Mouse (Mus musculus): ENCODE data around the gene Rnf17.

Gene Rnf17

DNA sequence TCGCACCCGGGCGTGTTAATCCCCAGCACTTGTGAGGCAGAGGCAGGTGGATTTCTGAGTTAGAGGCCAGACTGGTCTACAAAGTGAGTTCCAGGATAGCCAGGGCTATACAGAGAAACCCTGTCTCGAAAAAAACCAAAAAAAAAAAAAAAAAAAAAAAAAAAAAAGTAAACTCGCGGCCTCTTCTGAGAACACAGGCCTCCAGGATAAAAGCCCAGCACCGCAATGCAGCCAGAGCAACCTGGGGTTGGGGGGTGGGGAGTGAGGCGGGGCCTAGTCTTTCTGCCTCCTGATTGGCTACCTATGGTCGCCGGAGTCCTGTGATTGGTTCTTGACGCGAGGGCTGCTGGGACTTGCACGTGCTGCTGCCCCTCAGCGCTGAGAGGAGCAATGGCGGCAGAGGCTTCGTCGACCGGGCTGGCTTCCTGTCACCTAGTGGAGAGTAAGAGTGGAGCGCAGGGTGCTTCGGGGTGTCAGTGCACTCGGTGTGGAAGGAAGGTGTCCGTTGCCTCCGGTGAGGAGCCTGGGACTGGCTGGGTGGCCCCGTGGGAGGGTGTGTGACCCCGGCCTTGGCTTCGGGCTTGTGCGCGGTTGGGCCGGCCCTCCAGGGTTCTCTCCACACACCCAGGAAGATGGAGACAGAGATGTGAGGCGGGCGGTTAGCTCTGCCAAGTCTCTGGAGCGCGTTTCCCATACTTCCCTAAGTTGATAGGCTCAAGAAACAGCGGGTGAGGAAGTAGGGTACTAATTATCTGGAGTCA, at the start of gene Rnf17:
Gene Rnf17, plus strand, starts transcription at position 271 of the 761 bp plus-strand sequence.
- no peak for DNase-seq (ENCODE audit: low spot score)

DNA sequence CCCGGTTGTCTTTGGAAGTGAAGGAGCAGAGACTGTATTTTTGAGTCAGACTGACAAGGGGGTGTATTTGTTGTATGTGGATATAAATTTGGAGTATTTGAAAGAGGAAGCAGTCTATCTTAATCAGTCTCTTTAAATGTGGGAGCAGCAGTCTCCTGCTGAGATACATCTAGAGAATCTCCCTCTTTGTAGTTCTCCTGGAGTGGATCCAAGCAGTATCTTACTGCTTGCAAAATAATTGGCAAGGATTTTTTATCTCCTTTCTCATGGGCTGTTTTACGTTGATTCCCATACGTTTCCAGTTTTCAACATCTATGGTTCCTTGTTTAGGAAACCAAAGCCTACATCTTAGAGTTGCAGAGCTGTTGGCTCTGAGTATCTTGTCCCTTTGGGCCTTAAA, 47.6 kb upstream of the Rnf17 start:
- DNase-seq (ENCODE audit: low spot score): no peak

DNA sequence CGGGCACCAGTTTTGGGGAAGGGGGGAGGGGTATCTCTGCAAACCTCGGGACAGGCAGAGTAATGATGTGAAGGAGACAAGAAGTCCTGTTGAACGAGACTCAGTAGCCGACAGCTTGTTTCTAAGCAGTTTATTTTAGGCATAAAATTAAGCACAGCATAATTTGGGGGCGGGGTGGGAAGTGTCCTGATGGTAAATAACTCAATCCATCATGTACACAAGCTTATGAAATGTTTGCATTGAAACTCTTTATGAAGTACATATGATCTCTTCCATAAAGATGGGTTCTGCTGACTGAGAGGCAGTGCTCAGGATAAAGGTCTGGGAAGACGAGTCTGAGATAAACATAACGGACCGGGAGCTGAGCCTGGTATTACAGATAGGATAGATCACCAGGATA, 47.0 kb upstream of the Rnf17 start:
- DNase-seq (ENCODE audit: low spot score): no peak

DNA sequence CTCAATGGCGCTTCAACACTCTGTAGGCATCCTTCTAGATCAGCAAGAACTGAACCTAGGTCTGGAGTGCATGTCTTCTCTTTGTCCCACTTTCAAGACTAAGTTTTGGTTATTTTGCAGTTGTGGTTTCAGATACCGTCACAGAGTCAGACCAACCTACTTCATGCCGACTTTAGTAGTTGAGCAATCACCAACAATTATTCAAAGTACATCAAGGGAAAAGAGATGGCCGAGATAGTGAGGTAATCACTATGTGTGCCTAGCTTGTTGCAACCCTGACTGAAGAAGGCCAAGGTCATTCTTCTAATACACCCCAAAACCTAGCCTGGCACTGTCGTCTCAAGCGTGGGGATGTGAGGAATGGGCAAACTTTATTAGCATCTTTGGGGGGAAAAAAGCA, 46.2 kb upstream of the Rnf17 start:
- no peak for DNase-seq (ENCODE audit: low spot score)

DNA sequence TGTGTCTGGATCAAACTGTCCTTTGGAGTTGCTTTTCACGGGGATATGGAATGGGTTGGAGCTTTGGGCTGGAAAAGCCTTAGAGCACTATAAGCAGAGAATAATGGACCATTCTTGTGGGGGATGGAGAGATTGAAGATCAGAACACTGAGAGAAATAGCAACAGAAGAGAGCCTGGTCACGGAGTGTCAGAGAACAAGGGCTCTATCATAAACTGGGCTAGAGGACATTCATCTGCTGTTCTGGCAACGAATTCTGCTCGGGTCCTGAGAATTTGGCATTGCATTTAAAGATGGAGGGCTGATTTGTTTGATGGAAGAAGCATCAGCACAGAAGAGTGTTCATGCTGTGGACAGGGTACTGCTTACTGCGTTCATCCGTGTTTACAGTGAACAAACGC, 44.0 kb upstream of the Rnf17 start:
- no peak for DNase-seq (ENCODE audit: low spot score)

DNA sequence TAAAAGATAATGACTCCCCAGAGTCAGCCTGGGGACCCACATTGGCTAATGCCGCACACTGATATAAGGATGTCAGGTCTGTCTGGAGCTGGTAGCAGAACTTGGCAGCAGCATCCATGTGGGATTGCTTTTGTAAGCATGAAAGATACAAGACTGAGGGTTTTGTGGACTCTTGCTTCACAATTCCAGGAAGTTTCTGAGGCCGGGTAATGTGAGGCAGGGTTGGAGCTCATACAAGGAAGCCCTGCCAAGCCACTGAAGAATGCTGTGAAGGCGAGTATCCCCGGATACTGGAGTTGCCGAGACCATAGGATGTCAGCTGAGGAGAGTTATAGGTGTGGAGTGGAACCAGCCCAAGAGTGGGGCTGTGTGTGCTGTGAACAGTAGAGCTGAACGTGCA, 43.2 kb upstream of the Rnf17 start:
- no peak for DNase-seq (ENCODE audit: low spot score)

DNA sequence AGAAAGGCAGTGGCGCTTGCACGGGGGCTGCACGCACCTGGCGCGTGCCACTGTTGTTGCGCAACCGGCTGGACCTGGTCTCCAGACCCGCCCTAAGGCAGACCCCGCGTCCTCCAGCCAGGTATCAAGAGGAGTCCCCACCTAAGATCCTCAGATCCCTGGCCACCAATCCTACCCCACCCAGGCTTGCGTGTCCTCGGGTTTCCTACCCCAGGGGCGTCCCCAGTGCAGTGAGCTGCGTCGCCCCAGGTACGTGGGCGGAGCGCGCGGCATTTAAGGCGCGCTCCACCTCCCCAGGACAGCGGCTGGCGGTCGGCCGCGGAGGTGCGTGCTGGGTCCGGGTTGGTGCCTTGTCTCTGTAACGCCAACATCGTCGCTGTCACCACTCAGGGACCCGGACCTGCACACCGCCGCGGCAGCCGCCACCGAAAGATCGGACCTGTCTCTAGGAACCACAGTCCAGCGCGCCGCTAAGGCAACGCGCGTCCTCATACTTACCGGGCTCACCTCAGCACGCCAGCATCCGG, 37.6 kb upstream of the Rnf17 start, which contains the start of gene Atp12a:
Gene Atp12a, plus strand, starts transcription at position 358 of the 527 bp plus-strand sequence.
- no peak for DNase-seq (ENCODE audit: low spot score)

DNA sequence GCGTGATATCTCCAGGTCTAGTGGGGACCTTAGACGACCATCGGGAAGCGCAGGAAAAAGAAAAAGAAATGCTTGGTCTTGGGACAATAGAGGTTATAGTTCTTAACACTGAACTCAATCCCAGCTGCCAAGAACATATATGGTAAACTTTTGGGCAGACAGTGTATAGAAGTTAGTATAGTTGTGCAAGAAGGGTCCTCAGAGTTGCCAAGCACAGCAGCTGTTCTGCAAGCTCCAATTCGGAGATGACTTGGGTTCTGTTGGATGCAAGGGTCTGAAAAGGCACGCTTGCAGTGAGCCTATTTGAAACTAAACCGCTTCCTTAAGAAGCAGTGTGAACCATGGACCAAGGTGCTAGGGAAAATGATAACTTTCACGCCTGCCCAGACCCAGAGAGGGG, 37.1 kb upstream of the Rnf17 start:
- no peak for DNase-seq (ENCODE audit: low spot score)

DNA sequence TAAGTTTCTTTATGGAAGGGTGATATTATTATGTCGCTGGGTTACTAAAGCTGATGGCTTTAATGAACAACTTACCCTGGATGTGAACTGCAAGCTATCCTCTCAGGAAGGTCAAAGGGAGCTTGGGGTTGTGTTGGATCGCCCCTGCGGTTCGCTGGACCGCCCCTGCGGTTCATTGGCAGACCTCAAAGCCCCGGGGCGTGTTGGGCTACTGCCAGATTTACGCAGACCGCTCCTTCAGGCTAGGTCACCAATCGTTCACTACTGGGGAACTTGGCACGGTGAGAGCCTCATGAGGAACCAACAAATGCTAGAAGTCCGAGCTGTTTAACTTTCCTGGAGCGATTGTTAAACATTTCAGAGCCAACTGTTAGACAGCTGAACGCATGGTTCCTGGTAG, 35.7 kb upstream of the Rnf17 start:
- DNase-seq (ENCODE audit: low spot score): no peak

DNA sequence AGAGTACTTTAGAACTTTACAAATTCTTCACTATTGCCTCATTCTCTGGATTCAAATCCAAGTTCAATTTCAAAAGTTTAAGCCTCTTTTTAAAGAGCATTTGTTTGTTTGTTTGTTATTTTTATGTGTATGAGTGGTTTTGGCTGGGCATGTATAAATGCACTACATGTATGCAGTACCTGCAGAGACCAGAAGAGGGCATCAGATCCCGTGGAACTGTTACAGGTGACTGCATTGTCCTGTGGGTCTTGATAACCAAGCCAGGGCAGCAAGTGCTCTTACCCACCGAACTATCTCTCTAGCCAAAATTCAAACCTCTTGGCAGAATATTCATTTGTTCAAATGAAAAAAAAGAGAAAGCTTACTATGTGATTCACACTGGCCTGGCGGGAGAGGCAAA, 33.5 kb upstream of the Rnf17 start:
- DNase-seq (ENCODE audit: low spot score): no peak

DNA sequence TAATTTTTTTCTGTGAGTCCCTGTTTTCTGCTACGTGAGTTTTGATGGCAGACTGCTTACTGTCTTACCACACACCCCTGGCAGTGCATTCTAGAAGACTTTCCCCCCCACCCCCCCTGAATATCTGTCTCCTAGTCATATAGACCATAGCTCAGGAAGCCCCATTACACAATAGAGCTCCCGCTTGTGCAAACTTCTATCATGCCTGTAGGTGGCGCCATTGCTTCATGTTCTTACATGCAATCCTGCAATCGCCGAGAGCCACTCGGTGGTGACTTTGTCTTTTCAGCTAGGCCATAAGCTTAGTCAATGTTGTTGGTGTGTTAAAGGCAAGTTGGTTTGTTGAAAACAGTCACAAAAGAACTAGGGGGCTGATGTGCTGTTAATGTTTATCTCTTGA, 26.6 kb upstream of the Rnf17 start:
- DNase-seq (ENCODE audit: low spot score): peak; percentile 58

DNA sequence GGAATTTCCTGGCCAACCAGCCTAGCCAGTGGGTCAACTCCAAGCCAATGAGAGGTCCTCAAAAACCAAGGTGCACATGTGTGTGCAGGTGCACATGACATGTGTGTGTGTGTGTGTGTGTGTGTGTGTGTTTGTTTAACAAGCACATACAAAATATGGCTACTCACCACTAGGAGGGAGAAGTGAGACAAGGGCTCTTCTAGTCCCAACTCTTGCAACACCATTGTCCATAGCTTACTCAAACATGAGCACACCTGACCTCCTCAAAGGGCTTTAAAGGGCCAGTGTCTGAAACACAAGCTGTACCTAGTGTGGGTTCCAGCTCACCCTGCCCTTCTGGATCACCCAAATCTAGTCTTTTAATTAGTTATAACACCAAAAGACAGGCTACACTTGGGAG, 24.6 kb upstream of the Rnf17 start:
- no peak for DNase-seq (ENCODE audit: low spot score)

DNA sequence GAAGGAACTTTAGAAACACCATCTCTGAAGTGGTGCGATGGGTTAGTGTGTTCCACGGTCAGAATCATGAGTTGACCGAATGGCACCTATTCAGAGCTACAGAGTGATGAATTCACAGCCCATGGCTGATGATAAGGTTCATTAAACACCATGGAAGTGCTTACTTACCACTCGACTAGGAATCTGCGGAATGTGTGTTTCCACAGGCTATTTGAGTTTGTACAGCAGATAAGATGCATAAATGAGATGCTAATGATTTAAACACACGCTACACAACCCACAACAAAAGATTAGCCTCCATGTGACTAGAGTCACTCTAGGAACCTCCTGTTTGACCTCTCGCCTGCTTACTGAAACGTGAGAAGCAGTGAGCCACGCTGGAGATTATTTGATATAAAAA, 23.0 kb upstream of the Rnf17 start:
- no peak for DNase-seq (ENCODE audit: low spot score)

DNA sequence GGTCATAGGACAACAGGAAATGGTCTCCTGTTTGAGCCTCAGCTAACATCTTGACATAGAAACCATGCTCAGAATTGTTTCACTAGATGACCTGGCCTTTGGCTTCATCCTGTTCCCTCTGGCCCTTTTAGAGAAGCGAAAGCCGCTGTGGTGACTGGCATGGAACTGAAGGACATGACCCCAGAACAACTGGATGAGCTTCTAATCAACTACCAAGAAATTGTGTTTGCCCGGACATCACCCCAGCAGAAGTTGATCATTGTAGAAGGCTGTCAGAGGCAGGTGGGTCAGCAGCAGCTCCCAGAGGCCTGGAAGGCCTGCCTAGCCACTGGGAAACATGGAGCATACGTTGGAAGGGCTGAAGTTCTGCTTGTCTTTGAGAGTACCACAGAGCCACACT, 20.0 kb upstream of the Rnf17 start:
- DNase-seq (ENCODE audit: low spot score): no peak

DNA sequence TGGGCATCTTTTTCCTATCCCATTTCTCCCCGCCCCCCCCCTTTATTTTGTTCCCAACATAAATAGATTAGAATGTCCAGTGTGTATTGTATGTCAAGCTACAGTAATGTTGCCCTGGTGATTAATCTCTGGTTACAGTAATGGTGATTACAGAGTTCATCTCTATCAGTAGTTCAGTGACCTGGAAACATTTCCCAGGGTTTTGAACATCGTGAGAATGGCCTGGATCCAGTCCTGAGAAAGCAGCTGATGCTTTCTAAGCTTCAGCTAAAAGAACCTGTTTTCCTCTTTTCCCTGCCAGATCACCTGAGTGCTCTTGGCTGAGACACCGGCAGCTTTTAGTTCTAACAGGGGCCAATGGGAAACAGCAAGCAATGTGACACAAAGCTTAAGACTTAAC, 12.1 kb upstream of the Rnf17 start:
- no peak for DNase-seq (ENCODE audit: low spot score)

DNA sequence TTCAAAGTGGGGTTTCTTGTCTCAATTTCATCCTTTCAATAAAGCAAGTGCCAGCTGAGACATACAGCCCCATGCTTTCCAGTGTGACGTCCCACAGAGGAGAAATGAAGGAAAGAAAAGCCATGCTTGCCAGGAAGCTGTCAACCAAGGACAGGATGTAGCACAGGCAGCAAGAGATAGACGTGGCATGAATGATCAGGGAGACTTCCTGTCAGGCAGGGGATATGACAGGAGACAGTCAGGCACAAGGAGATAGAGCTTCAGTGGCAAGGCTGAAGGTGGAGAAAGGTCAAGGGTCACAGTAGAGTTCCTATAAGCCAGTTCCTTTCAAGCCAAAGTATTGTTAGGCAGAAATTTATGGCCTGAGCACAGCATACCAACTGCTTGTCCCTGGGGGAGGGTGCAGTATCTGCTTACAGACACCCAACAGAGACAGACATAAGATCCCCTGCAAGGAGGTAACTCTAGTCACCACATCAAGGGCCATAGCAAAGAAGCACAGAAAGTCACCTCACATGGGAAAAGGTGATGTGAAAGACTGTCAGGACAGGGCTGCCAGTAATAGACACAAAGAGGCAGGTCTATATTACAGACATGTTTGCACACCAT, 8.6 kb upstream of the Rnf17 start:
- DNase-seq (ENCODE audit: low spot score): no peak

DNA sequence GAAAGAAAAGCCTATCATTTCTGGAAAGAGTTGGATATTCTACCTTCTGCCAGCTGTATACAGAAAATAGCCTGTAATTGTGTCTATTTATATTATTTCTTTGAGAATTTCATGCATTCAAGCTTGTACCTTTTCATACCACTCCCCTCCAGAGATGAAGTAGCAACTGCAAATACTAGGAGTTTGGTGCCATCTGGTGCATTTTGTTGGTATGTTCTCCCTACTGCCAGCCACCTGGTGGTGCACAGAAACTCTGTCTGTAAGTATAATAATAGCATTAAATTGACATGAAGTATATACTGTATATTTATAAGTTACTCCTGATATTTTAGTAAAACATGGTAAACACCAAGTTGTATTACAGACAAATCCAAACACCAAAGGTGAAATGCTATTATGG, 4.4 kb upstream of the Rnf17 start:
- no peak for DNase-seq (ENCODE audit: low spot score)

DNA sequence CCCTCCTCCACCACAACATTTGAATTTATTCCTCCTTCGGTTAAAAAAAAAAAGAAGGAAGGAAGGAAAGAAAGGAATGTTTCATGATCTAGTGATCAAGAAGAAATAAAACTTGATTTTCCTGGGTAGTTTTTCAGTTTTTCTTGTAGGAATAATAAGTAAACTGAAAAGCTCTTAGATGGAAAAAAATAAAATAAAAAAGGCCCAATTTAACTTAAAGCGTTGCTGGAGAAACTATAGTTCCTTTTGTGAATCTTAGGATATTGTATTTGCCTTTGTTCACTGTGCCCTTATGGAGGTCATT, 643 bp downstream of the Rnf17 start:
- no peak for DNase-seq (ENCODE audit: low spot score)

DNA sequence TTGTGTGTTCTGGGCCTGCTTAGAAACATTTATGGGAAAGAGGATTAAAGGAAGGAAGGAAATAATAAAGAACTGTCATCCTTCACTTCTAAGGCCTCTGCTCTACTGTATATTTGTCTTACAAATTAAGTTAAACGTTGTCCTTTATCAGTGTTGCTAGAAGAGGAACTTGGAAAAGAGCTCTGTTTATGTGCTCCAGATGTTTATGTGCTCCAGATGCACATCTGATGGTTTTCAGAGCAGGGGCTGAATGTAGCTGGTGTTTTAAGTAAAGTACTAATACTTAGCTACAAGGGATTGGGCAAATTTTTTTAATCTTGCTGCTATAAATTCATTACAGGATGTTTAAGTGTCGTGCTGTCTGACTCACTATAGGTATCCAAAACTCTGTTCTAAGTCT, 59.7 kb downstream of the Rnf17 start:
- DNase-seq (ENCODE audit: low spot score): no peak

DNA sequence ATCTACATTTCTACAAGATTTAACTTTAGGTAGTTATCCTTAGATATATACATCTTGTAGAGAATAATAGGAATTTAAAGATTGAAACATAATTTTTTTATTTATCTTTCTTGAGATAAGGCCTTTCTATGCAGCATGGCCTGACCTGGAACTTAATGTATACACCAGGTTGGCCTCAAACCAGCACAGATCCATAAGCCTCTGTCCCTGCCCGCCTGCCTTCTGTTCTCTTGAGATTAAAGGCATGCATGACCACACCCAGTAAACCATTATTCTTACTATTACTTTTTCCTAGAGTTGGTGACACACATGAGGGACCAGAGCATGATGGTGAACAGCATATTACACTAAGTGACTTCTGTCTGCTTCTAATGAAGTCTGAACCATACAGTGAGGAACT, 60.3 kb downstream of the Rnf17 start:
- no peak for DNase-seq (ENCODE audit: low spot score)

DNA sequence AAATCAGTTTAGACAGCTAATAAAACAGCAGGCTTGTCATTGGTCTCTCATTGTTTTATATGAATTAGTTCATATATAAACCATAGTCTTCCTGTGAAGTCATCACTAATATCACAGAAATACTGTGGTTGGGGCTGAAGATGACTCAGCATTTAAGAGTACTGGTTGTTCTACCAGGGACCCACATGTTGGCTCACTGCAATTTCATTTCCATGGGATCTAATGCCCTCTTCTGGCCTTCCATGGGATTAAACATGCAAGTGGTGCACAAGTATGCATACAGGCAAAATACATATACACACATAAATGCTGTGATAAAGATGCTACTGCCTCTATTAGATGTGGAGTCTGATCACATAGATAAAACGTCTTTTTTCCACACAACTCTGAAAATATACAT, 65.8 kb downstream of the Rnf17 start:
- no peak for DNase-seq (ENCODE audit: low spot score)

DNA sequence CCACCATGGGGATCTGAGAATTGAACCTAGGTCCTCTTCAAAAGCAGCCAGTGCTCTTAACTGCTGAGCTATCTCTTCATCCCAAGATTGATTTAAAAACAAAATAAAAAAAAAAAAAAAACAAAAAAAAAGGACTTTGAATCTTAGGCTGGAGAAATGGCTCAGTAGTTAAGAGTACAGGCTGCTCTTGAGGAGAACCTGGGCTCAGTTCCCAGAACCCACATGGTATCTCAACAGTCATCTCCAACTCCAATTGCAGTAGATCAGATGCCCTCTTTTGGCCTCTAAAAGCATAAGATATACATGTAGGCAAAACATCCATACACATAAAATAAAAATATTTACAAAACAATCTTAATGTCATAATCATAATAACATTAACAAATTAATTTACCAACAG, 87.4 kb downstream of the Rnf17 start:
- no peak for DNase-seq (ENCODE audit: low spot score)

DNA sequence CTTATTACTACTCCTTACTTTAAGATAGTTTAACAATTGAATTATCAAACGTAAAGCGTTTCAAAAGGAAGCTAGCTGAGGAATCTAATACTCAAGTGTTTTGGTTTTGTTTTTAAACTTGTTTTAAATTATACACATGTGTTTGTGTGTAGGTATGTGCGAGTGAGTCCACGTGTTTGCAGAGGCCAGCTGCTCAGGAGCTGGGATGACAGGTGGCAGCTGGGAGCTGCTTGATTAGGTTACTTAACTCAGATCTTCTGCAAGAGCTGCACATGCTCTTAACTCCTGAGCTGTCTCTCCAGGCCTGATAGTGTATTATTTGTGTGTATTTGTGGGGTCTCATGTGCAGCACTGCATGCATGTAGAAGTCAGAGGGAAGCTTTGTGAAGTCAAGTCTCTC, 100.0 kb downstream of the Rnf17 start:
- DNase-seq (ENCODE audit: low spot score): no peak

DNA sequence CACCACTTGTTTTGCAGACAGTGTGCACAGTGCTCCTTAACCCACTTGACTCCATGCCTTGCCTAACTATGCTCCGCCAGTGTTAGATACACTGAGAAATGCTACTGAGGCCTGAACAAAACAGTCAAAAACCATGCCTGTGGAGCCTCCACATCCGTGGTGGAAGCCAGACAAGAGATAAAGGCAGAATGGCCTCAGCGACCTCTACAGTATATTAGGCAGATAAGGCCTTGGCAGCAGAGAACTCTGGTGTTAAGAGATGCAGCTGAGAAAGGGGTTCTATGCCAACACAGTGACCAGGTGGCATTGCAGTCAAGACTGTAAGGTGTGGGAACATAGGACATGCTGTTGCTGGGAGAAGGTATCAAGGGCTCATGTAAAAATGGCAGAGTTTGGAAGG, 104.4 kb downstream of the Rnf17 start:
- DNase-seq (ENCODE audit: low spot score): no peak

Measured in T-cell, adult 2 months (primary cell).